Mouse (Mus musculus) right cerebral cortex, postnatal 14 days (tissue): ENCODE results near the gene Fnbp1l.

ENCODE experiments used
- DNase-seq: peaks from one replicate; pipeline ENCODE4 v3.0.0; 2022

Gene Fnbp1l

GRCm38 (mm10) chr3:122490574-122490973 is 128.9 kb downstream of the Fnbp1l start:
- DNase-seq, result no peak
